Mouse (Mus musculus): Measurements from ENCODE around the gene Supt4a. TPM values are rescaled to one million over a fixed set of nuclear protein-coding genes. Genes with fewer than 3 reads are reported as not detected.
A peak's percentile ranks its signal among the peaks of the same experiment; 100 is the strongest.

Supt4a gene
- total and polyA plus RNA-seq, 2 experiments from 2014 or later: 55.4 to 128 TPM

DNA sequence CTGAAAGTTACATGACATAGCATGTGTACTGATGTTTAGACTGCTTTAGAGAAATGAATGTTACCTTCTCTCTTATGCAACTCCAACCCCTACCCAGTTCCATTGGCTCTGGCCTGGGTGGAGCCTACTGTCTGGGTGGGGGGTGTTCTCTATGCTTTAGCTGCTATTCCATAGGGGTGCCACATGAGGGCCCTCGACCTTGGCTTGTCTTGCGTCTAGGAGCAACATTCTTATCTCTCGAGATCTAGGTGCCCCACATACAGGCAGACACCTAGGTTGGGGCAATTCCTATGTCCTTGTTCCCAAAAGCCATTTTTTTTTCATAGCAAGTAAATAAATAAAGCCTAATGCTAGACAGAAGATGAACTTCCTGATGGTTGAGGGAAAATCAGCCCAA lies 22.3 kb downstream of the Supt4a start:
- DNase-seq (ENCODE audit: low spot score) (peak; percentile 75), ATAC-seq (ENCODE audit: low FRiP score) (no peak)
- no peaks in the 10 kb centered on the region for H3K27me3 ChIP-seq (ENCODE audit: insufficient read depth, low read length)
- WGBS: 4% methylated on average over 3 of the region's 3 CpGs
- peak; percentile 69 for TF ChIP-seq CTCF (IDR thresholded peaks at IDR 0.05)
- H3K4me1 ChIP-seq (ENCODE audit: insufficient read depth, low read length): no peaks in the 10 kb centered on the region; the same call in 1 of the 2 replicates
- peak overlapping the region; percentile 95 for H3K4me2 ChIP-seq (ENCODE audit: low read depth, low read length, poor library complexity, severe bottlenecking)
- H3K9me3 ChIP-seq (ENCODE audit: low read length): no peaks in the 10 kb centered on the region
- H3K9ac ChIP-seq (replicated peaks; ENCODE audit: low read length, poor library complexity, severe bottlenecking): peak overlapping the region; percentile 78
- peak overlapping the region; percentile 90 for H3K27ac ChIP-seq (ENCODE audit: low read depth, low read length)
- H3K36me3 ChIP-seq (ENCODE audit: insufficient read depth, low read length): no peaks in the 10 kb centered on the region
- peak overlapping the region; percentile 79; the same call in 1 of the 2 replicates for H3K4me3 ChIP-seq (ENCODE audit: low read depth, low read length)

- peak within 1 kb of the TSS; percentile 79 for H3K4me3 ChIP-seq (ENCODE audit: low read depth, low read length)
- peak within 1 kb of the TSS; percentile 78 for H3K9ac ChIP-seq (replicated peaks; ENCODE audit: low read length, poor library complexity, severe bottlenecking)
- no peaks in the 10 kb centered on the region for H3K9me3 ChIP-seq (ENCODE audit: low read length)
- H3K27ac ChIP-seq (ENCODE audit: low read depth, low read length): peak within 1 kb of the TSS; percentile 90
- TF ChIP-seq CTCF (IDR thresholded peaks at IDR 0.05): no peak; the same call in 1 of the 2 replicates
- DNase-seq (ENCODE audit: low spot score) (peak; percentile 91), ATAC-seq (ENCODE audit: low FRiP score) (peak; percentile 80)
- WGBS: 2% methylated on average over 23 of the region's 23 CpGs
- no peaks in the 10 kb centered on the region for H3K36me3 ChIP-seq (ENCODE audit: insufficient read depth, low read length)
- H3K27me3 ChIP-seq (ENCODE audit: insufficient read depth, low read length): no peaks in the 10 kb centered on the region
- peak within 1 kb of the TSS; percentile 95 for H3K4me2 ChIP-seq (ENCODE audit: low read depth, low read length, poor library complexity, severe bottlenecking)
- no peaks in the 10 kb centered on the region; the same call in 1 of the 2 replicates for H3K4me1 ChIP-seq (ENCODE audit: insufficient read depth, low read length)
Measured at GRCm38 (mm10) chr11:87760301-87761081, 23.1 kb downstream of the Supt4a start, which contains the start of gene Tspoap1. Tspoap1 (plus strand) TSS chr11:87760541.

DNA sequence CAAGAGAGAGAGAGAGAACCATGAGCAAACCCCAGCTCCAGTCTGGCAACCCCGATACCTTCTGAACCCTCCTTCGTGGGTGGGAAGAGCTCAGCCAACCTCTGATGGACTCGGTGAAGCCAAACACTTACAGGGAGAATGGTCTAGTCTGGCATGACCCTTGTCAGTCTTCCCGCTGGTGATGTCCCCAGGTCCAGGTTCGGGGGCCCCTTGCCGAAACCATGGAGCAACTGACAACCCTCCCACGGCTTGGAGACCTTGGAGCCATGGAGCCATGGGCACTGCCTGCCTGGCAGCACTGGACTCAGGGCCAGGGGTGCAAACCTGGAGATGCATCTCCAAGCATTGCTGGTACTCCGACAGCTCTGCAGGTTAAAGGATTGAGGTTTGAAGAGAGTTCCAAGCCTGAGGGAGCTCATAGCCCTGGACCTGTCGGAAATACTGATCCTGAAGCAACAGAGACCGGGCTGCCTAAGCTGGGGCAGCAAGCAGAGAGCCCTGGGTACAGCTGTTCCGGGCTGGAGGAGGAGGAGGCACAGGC lies 23.9 kb downstream of the Supt4a start:
- TF ChIP-seq CTCF (IDR thresholded peaks at IDR 0.05): no peak
- H3K9me3 ChIP-seq (ENCODE audit: low read length): no peaks in the 10 kb centered on the region
- WGBS: 46% methylated on average over 11 of the region's 11 CpGs
- H3K36me3 ChIP-seq (ENCODE audit: insufficient read depth, low read length): no peaks in the 10 kb centered on the region
- ATAC-seq (ENCODE audit: low FRiP score): no peak
- H3K4me3 ChIP-seq (ENCODE audit: low read depth, low read length): peak overlapping the region; percentile 79
- peak overlapping the region; percentile 95 for H3K4me2 ChIP-seq (ENCODE audit: low read depth, low read length, poor library complexity, severe bottlenecking)
- H3K4me1 ChIP-seq (ENCODE audit: insufficient read depth, low read length): no peaks in the 10 kb centered on the region; the same call in 1 of the 2 replicates
- peak overlapping the region; percentile 90; the same call in 1 of the 2 replicates for H3K27ac ChIP-seq (ENCODE audit: low read depth, low read length)
- DNase-seq (ENCODE audit: low spot score): no peak
- peak overlapping the region; percentile 78 for H3K9ac ChIP-seq (replicated peaks; ENCODE audit: low read length, poor library complexity, severe bottlenecking)
- no peaks in the 10 kb centered on the region for H3K27me3 ChIP-seq (ENCODE audit: insufficient read depth, low read length)

DNA sequence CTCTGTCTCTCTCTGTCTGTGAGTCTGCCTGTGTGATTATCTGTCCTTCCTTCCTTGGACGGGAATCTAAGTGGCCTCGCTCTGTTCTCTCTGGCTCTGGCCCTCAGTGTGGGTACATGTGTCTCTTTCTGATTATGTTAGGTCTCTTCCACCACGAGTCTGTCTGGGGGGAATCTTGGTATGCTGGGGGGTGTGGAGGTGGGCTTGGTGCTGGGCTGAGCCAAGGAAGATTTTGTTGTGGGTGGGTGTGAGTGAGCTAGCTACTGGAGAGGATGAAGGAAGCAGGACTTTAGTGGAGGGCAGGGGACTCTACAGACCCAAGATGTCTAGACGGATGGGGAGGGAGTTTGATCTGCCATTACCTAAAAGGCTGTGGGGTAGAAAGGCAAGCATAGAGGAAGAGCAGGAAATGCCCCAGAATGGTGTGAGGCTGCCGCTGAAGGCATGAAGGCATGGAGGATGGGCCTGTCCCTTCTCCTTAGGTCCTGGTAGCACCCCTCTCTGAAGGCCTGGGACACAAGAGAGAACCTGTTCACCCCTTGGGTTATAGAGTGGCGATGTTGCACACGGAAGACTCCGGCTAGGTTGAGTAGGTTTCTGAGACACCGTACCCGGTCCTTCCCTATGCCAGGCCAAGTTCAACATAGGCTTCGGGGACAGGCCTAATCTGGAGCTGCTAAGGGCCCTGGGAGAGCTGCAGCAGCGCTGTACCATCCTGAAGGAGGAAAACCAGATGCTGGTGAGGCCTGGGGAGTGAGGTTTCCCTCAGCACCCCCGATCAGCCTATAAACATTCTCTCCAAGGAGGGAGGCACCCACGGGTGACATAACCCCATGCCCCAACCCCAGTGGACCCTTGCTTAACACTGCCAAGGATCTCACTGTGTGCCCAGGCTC lies 24.7 kb downstream of the Supt4a start:
- Histone ChIP-seq H3K27ac (ENCODE audit: low read depth, low read length) (peak overlapping the region; percentile 67; the same call in 1 of the 2 replicates), H3K4me3 (ENCODE audit: low read depth, low read length) (peak overlapping the region; percentile 79), H3K4me2 (ENCODE audit: low read depth, low read length, poor library complexity, severe bottlenecking) (peak overlapping the region; percentile 95), H3K9ac (replicated peaks; ENCODE audit: low read length, poor library complexity, severe bottlenecking) (peak overlapping the region; percentile 78), H3K4me1 (ENCODE audit: insufficient read depth, low read length) (no peaks in the 10 kb centered on the region; the same call in 1 of the 2 replicates), H3K27me3 (ENCODE audit: insufficient read depth, low read length) (no peaks in the 10 kb centered on the region), H3K36me3 (ENCODE audit: insufficient read depth, low read length) (peaks cover 6% of the 10 kb centered on the region; the same call in 1 of the 2 replicates), H3K9me3 (ENCODE audit: low read length) (no peaks in the 10 kb centered on the region)
- ATAC-seq (ENCODE audit: low FRiP score): no peak
- no peak for DNase-seq (ENCODE audit: low spot score)
- WGBS: 65% methylated on average over 14 of the region's 14 CpGs
- no peak for TF ChIP-seq CTCF (IDR thresholded peaks at IDR 0.05)

- TF ChIP-seq CTCF (IDR thresholded peaks at IDR 0.05): no peak
- WGBS: 32% methylated on average over 12 of the region's 12 CpGs
- peak overlapping the region; percentile 95 for H3K4me2 ChIP-seq (ENCODE audit: low read depth, low read length, poor library complexity, severe bottlenecking)
- H3K27me3 ChIP-seq (ENCODE audit: insufficient read depth, low read length): no peaks in the 10 kb centered on the region
- peak overlapping the region; percentile 78 for H3K9ac ChIP-seq (replicated peaks; ENCODE audit: low read length, poor library complexity, severe bottlenecking)
- peak overlapping the region; percentile 67 for H3K27ac ChIP-seq (ENCODE audit: low read depth, low read length)
- peaks cover 12% of the 10 kb centered on the region; the same call in 1 of the 2 replicates for H3K36me3 ChIP-seq (ENCODE audit: insufficient read depth, low read length)
- DNase-seq (ENCODE audit: low spot score) (no peak), ATAC-seq (ENCODE audit: low FRiP score) (no peak)
- peak overlapping the region; percentile 79 for H3K4me3 ChIP-seq (ENCODE audit: low read depth, low read length)
- H3K9me3 ChIP-seq (ENCODE audit: low read length): no peaks in the 10 kb centered on the region
- H3K4me1 ChIP-seq (ENCODE audit: insufficient read depth, low read length): no peaks in the 10 kb centered on the region; the same call in 1 of the 2 replicates
Measured at GRCm38 (mm10) chr11:87762702-87763385, 25.5 kb downstream of the Supt4a start.
